Mouse (Mus musculus) embryonic facial prominence, embryonic 12.5 days (tissue): ENCODE data around the gene Padi3. TPM values are rescaled to one million over a fixed set of nuclear protein-coding genes. Genes with fewer than 3 reads are reported as not detected.

ENCODE experiments used
- ATAC-seq: fragments of 200-750 bp; cut with Nextera tagmentation; 2 replicates; pipeline ENCODE4 v1.8.0; 2017; ENCODE audit not compliant: insufficient number of reproducible peaks, insufficient read depth, low FRiP score, low TSS enrichment
- H3K27ac ChIP-seq: fragments of 300-500 bp; sonication (generic); 2 replicates; pipeline ENCODE4 v1.5.1; 2016; ENCODE audit warnings: mild to moderate bottlenecking
- H3K27me3 ChIP-seq: fragments of 300-500 bp; sonication (generic); 2 replicates; pipeline ENCODE4 v1.6.1; 2016; ENCODE audit warnings: mild to moderate bottlenecking, moderate library complexity
- H3K36me3 ChIP-seq: fragments of 300-500 bp; sonication (generic); 2 replicates; pipeline ENCODE4 v1.6.1; 2016; ENCODE audit warnings: mild to moderate bottlenecking
- H3K4me1 ChIP-seq: fragments of 300-500 bp; sonication (generic); 2 replicates; pipeline ENCODE4 v1.6.1; 2016
- H3K4me2 ChIP-seq: fragments of 300-500 bp; sonication (generic); replicated peaks from 2 replicates; pipeline ENCODE4 v1.6.1; 2016; ENCODE audit warnings: mild to moderate bottlenecking, moderate library complexity
- H3K4me3 ChIP-seq: fragments of 300-500 bp; sonication (generic); 2 replicates; pipeline ENCODE4 v1.5.1; 2016; ENCODE audit warnings: mild to moderate bottlenecking
- H3K9ac ChIP-seq: fragments of 300-500 bp; sonication (generic); 2 replicates; pipeline ENCODE4 v1.6.1; 2016; ENCODE audit warnings: mild to moderate bottlenecking, moderate library complexity
- H3K9me3 ChIP-seq: fragments of 300-500 bp; sonication (generic); 2 replicates; pipeline ENCODE4 v1.6.1; 2016; ENCODE audit warnings: mild to moderate bottlenecking, moderate library complexity
- WGBS: fragments of 180-500 bp; shearing (Covaris S2); methylation state at CpG from one replicate; pipeline ENCODE4 v1.1.7; 2016; 5-methylcytosine and 5-hydroxymethylcytosine counted together
- polyA plus RNA-seq: library from polyadenylated mRNA; unstranded; fragments of >200 nt; fragmentation: Nextera tagmentation; extraction: Ambion mirVana; gene quantifications from 2 replicates; pipeline ENCODE4 v1.2.1, GENCODE M21; 2016

Padi3 gene
- polyA plus RNA-seq, 1 experiment from 2014 or later, result 0.08 TPM

DNA sequence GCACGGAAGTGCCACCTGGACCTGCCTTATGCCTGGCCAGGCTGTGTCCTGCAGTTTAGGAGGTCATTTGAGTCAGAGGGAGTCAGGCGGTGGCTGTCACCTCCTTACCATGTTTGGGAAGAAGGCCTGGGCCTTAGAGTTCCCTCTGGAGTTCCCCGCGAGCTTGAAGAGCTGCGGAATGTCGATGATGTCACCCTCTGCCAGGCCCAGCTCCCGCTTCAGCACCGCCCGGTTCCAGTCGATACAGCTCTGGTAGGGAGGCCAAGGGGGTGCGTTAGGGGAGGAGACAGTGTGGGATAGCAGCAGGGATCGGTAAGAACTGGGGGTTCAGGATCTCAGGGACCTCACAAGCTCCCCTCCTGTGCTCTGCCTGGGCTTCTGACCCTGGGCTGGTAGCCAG, 62.5 kb downstream of the Padi3 start:
- H3K9ac ChIP-seq, result no peak overlapping the region
- WGBS, result 25% methylated on average over 12 of the region's 12 CpGs
- H3K36me3 ChIP-seq, result no peaks in the 10 kb centered on the region
- H3K4me3 ChIP-seq, result no peak overlapping the region
- no peak overlapping the region for H3K4me2 ChIP-seq
- H3K27ac ChIP-seq, result no peak overlapping the region
- H3K27me3 ChIP-seq, result 0 out of 2 replicates have a peak, but pooled peaks cover 6% of the 10 kb centered on the region
- 0 out of 2 replicates have a peak, but pooled peaks cover 3% of the 10 kb centered on the region for H3K4me1 ChIP-seq
- no peak for ATAC-seq
- no peaks in the 10 kb centered on the region for H3K9me3 ChIP-seq

DNA sequence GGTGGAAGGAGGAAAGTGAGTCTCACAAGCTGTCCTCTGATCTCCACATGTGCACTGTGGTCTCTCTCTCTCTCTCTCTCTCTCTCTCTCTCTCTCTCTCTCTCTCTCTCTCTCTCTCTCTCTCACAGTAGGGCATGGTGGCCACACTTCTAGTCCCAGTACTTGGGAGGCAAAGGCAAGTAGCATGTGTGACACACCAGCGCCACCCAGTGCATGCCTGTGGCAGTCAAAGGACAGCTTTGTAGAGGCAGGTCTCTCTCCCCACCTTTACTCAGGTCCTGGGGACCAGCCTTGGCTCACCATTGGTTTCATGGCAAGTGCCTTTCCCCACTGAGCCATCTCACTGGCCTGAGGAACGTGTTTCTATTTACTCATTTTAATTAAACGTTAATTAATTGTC, 65.8 kb downstream of the Padi3 start:
- Histone ChIP-seq H3K4me2 (no peak overlapping the region), H3K27ac (no peak overlapping the region), H3K27me3 (no peaks in the 10 kb centered on the region), H3K9ac (no peak overlapping the region), H3K4me1 (no peaks in the 10 kb centered on the region), H3K36me3 (no peaks in the 10 kb centered on the region), H3K4me3 (no peak overlapping the region), H3K9me3 (no peaks in the 10 kb centered on the region)
- 15% methylated on average over 3 of the region's 3 CpGs for WGBS
- ATAC-seq, result no peak

GRCm38 (mm10) chr4:140743086-140743485, 67.4 kb downstream of the Padi3 start:
- ATAC-seq, result no peak
- H3K27ac ChIP-seq, result no peak overlapping the region
- no peaks in the 10 kb centered on the region for H3K27me3 ChIP-seq
- no peak overlapping the region for H3K4me2 ChIP-seq
- H3K4me3 ChIP-seq, result no peak overlapping the region
- H3K9ac ChIP-seq, result no peak overlapping the region
- WGBS, result 42% methylated on average over 4 of the region's 4 CpGs
- H3K4me1 ChIP-seq, result no peaks in the 10 kb centered on the region
- H3K36me3 ChIP-seq, result no peaks in the 10 kb centered on the region
- no peaks in the 10 kb centered on the region for H3K9me3 ChIP-seq

- Histone ChIP-seq H3K27ac (no peak within 1 kb of the TSS), H3K4me2 (no peak within 1 kb of the TSS), H3K27me3 (no peaks in the 10 kb centered on the region), H3K4me1 (no peaks in the 10 kb centered on the region), H3K9me3 (no peaks in the 10 kb centered on the region), H3K9ac (no peak within 1 kb of the TSS), H3K4me3 (no peak within 1 kb of the TSS), H3K36me3 (no peaks in the 10 kb centered on the region)
- ATAC-seq, result no peak
- 81% methylated on average over 2 of the region's 2 CpGs for WGBS
Observed at GRCm38 (mm10) chr4:140742543-140742942, 67.9 kb downstream of the Padi3 start, which contains the start of gene Padi6. Gene Padi6 (minus strand): TSS chr4:140742643.

GRCm38 (mm10) chr4:140741401-140741800, 69.0 kb downstream of the Padi3 start:
- Histone ChIP-seq H3K9ac (no peak overlapping the region), H3K36me3 (no peaks in the 10 kb centered on the region), H3K4me3 (no peak overlapping the region), H3K27ac (no peak overlapping the region), H3K27me3 (no peaks in the 10 kb centered on the region), H3K4me1 (no peaks in the 10 kb centered on the region), H3K4me2 (no peak overlapping the region), H3K9me3 (no peaks in the 10 kb centered on the region)
- WGBS, result 85% methylated on average over 6 of the region's 6 CpGs
- no peak for ATAC-seq

GRCm38 (mm10) chr4:140740655-140741054, 69.8 kb downstream of the Padi3 start:
- H3K9ac ChIP-seq, result no peak overlapping the region
- H3K36me3 ChIP-seq, result no peaks in the 10 kb centered on the region
- no peaks in the 10 kb centered on the region for H3K27me3 ChIP-seq
- no peak for ATAC-seq
- H3K9me3 ChIP-seq, result no peaks in the 10 kb centered on the region
- no peak overlapping the region for H3K27ac ChIP-seq
- no peaks in the 10 kb centered on the region for H3K4me1 ChIP-seq
- no peak overlapping the region for H3K4me3 ChIP-seq
- WGBS, result 86% methylated on average over 11 of the region's 11 CpGs
- no peak overlapping the region for H3K4me2 ChIP-seq

Other genes with a start within 250 kb of the Padi3 start
- 17.4 and 19.7 TPM in 2 replicates for gene Arhgef10l, start 144.6 kb downstream of the Padi3 start, polyA plus RNA-seq
- gene Rcc2, start 110.1 kb downstream of the Padi3 start, polyA plus RNA-seq, result 95.5 and 138 TPM in 2 replicates
- 0.09 TPM in 1 of 2 replicates, not detected in the other for gene Padi6, start 68.0 kb downstream of the Padi3 start, polyA plus RNA-seq
- gene Padi4, start 36.4 kb downstream of the Padi3 start, polyA plus RNA-seq, result 0.22 TPM in 1 of 2 replicates, not detected in the other
- 0.12 and 0.14 TPM in 2 replicates for gene Padi1, start 35.1 kb upstream of the Padi3 start, polyA plus RNA-seq
- gene Padi2, start 95.7 kb upstream of the Padi3 start, polyA plus RNA-seq, result 3.0 and 3.6 TPM in 2 replicates
- 388 and 392 TPM in 2 replicates for gene Sdhb, start 150.6 kb upstream of the Padi3 start, polyA plus RNA-seq
- gene Atp13a2, start 176.2 kb upstream of the Padi3 start, polyA plus RNA-seq, result 56.1 and 63.3 TPM in 2 replicates
- gene Mfap2, start 199.8 kb upstream of the Padi3 start, polyA plus RNA-seq, result 646 and 656 TPM in 2 replicates
- gene Crocc, start 249.9 kb upstream of the Padi3 start, polyA plus RNA-seq, result 13.2 TPM in 2 replicates